Mouse (Mus musculus) thymus, adult 2 months (tissue): ENCODE measurements around the gene Lsm2. TPM values are rescaled to one million over a fixed set of nuclear protein-coding genes. Genes with fewer than 3 reads are reported as not detected.
"Not testable (repeated sequence)": the region's sequence is repeated elsewhere in the genome, so short reads cannot be mapped to it uniquely, and the experiment has no call there.

Experiments
- DNase-seq: peaks from one replicate; pipeline ENCODE4 v3.0.0; 2021
- H3K27ac ChIP-seq: fragments of 200-500 bp; 2 replicates; pipeline ENCODE4 v1.5.1; 2012; ENCODE audit warnings: low read length, control low read depth; ENCODE audit not compliant: control insufficient read depth, insufficient read depth
- H3K27me3 ChIP-seq: fragments of 200-500 bp; 2 replicates; pipeline ENCODE4 v1.6.1; 2012; ENCODE audit warnings: mild to moderate bottlenecking, low read length, moderate library complexity, mixed read lengths; ENCODE audit not compliant: control insufficient read depth, insufficient read depth
- H3K36me3 ChIP-seq: fragments of 200-500 bp; 2 replicates; pipeline ENCODE4 v1.6.1; 2012; ENCODE audit warnings: mild to moderate bottlenecking, low read length, moderate library complexity; ENCODE audit not compliant: control insufficient read depth, insufficient read depth
- H3K4me1 ChIP-seq: fragments of 200-500 bp; replicated peaks from 2 replicates; pipeline ENCODE4 v1.6.1; 2012; ENCODE audit warnings: low read length; ENCODE audit not compliant: control insufficient read depth, insufficient read depth
- H3K4me3 ChIP-seq: fragments of 200-500 bp; 2 replicates; pipeline ENCODE4 v1.5.1; 2012; ENCODE audit warnings: mild to moderate bottlenecking, low read length, control low read depth, moderate library complexity; ENCODE audit not compliant: control insufficient read depth, insufficient read depth
- CTCF ChIP-seq: fragments of 200-500 bp; IDR thresholded peaks from 2 replicates; pipeline ENCODE4 v1.5.1; 2012; ENCODE audit warnings: mild to moderate bottlenecking, control low read depth, low read length, moderate library complexity, borderline replicate concordance; ENCODE audit not compliant: control insufficient read depth, poor library complexity, insufficient read depth; ENCODE audit errors: extremely low read depth
- POLR2A ChIP-seq: fragments of 200-500 bp; IDR thresholded peaks from 2 replicates; pipeline ENCODE4 v1.6.1; 2012; ENCODE audit warnings: mild to moderate bottlenecking, low read length, control low read depth, moderate library complexity; ENCODE audit not compliant: control insufficient read depth, poor library complexity, insufficient read depth; ENCODE audit errors: extremely low read depth
- WGBS: fragments of 180-500 bp; shearing (Covaris S2); methylation state at CpG from one replicate; pipeline ENCODE4 v1.1.7; 2018; 5-methylcytosine and 5-hydroxymethylcytosine counted together
- polyA plus RNA-seq: library from polyadenylated mRNA; depleted of rRNA; stranded (reverse); fragments of >200 nt; gene quantifications from 2 replicates; pipeline ENCODE4 v1.2.3, GENCODE M21; 2012

The Lsm2 gene
- polyA plus RNA-seq, 1 experiment, result 207 TPM

- WGBS, result 88% methylated on average over 2 of the region's 2 CpGs
- Histone ChIP-seq H3K27ac (no peak overlapping the region), H3K27me3 (no peaks in the 10 kb centered on the region), H3K36me3 (peaks cover 19% of the 10 kb centered on the region), H3K4me1 (peaks cover 5% of the 10 kb centered on the region), H3K4me3 (no peak overlapping the region)
- TF ChIP-seq CTCF, result no peak
- no peak for TF ChIP-seq POLR2A
- DNase-seq, result no peak
These were observed 2.6 kb downstream of the Lsm2 start for GRCm38 (mm10) chr17:34984218-34984617.

GRCm38 (mm10) chr17:34994751-34995150, 13.1 kb downstream of the Lsm2 start:
- DNase-seq, result no peak

GRCm38 (mm10) chr17:34995192-34995591, 13.5 kb downstream of the Lsm2 start:
- 88% methylated on average over 4 of the region's 4 CpGs for WGBS
- not testable (repeated sequence) for DNase-seq, H3K27me3 ChIP-seq

More at GRCm38 (mm10) chr17:34994751-34995150, 13.1 kb downstream of the Lsm2 start:
- no peak for TF ChIP-seq POLR2A
- no peak for TF ChIP-seq CTCF
- Histone ChIP-seq H3K27me3 (no peaks in the 10 kb centered on the region), H3K4me1 (peaks cover 21% of the 10 kb centered on the region), H3K27ac (no peak overlapping the region), H3K36me3 (peaks cover 15% of the 10 kb centered on the region; the same call in 1 of the 2 replicates), H3K4me3 (no peak overlapping the region)

GRCm38 (mm10) chr17:34995927-34996326, 14.3 kb downstream of the Lsm2 start:
- WGBS, result 86% methylated on average over 4 of the region's 4 CpGs
- DNase-seq, H3K27ac ChIP-seq, H3K4me3 ChIP-seq, H3K27me3 ChIP-seq: not testable (repeated sequence)
- H3K36me3 ChIP-seq, result peaks cover 12% of the 10 kb centered on the region; the same call in 1 of the 2 replicates
- H3K4me1 ChIP-seq, result peaks cover 24% of the 10 kb centered on the region

More at GRCm38 (mm10) chr17:34995192-34995591, 13.5 kb downstream of the Lsm2 start:
- H3K27ac ChIP-seq, H3K4me3 ChIP-seq: not testable (repeated sequence)
- Histone ChIP-seq H3K36me3 (peaks cover 15% of the 10 kb centered on the region; the same call in 1 of the 2 replicates), H3K4me1 (peaks cover 24% of the 10 kb centered on the region)

- Histone ChIP-seq H3K27ac (no peak overlapping the region), H3K36me3 (peaks cover 7% of the 10 kb centered on the region; the same call in 1 of the 2 replicates), H3K4me3 (peak overlapping the region; percentile 17; the same call in 1 of the 2 replicates), H3K4me1 (peaks cover 25% of the 10 kb centered on the region), H3K27me3 (no peaks in the 10 kb centered on the region)
- WGBS, result 90% methylated on average over 14 of the region's 14 CpGs
- DNase-seq, result no peak
- TF ChIP-seq POLR2A (no peak), CTCF (no peak)
These were observed 14.9 kb downstream of the Lsm2 start for GRCm38 (mm10) chr17:34996411-34997141.

- DNase-seq, result no peak
- TF ChIP-seq POLR2A, result no peak
- no peak for TF ChIP-seq CTCF
- no peaks in the 10 kb centered on the region for H3K27me3 ChIP-seq
- no peak overlapping the region for H3K27ac ChIP-seq
- 82% methylated on average over 5 of the region's 5 CpGs for WGBS
- peaks cover 31% of the 10 kb centered on the region for H3K4me1 ChIP-seq
- peak overlapping the region; percentile 12; the same call in 1 of the 2 replicates for H3K4me3 ChIP-seq
- H3K36me3 ChIP-seq, result peaks cover 7% of the 10 kb centered on the region; the same call in 1 of the 2 replicates
These were observed 15.5 kb downstream of the Lsm2 start for GRCm38 (mm10) chr17:34997142-34997483.

GRCm38 (mm10) chr17:34998526-34999430, 17.1 kb downstream of the Lsm2 start:
- WGBS, result 60% methylated on average over 15 of the region's 15 CpGs
- TF ChIP-seq CTCF (no peak), POLR2A (no peak)
- H3K4me3 ChIP-seq, result peak overlapping the region; percentile 47
- peak overlapping the region; percentile 18 for H3K27ac ChIP-seq
- H3K4me1 ChIP-seq, result peaks cover 38% of the 10 kb centered on the region
- DNase-seq, result no peak
- H3K27me3 ChIP-seq, result no peaks in the 10 kb centered on the region
- H3K36me3 ChIP-seq, result peaks cover 7% of the 10 kb centered on the region; the same call in 1 of the 2 replicates
